Mouse (Mus musculus) heart, postnatal 0 days (tissue): ENCODE results near the gene Col25a1.

Source experiments
- CTCF ChIP-seq: IDR thresholded peaks from 2 replicates; pipeline ENCODE4 v1.5.1; 2016; ENCODE audit warnings: antibody characterized with exemption, control low read depth, low read depth
- EP300 ChIP-seq: IDR thresholded peaks from 2 replicates; pipeline ENCODE4 v1.6.1; 2016; ENCODE audit warnings: antibody characterized with exemption, low read depth

- TF ChIP-seq CTCF: peak; percentile 22; the same call in 1 of the 2 replicates
- TF ChIP-seq EP300: no peak
Observed at GRCm38 (mm10) chr3:130103486-130103885, 27.8 kb upstream of the Col25a1 start.
